Mouse (Mus musculus) heart, postnatal 14 days (tissue): ENCODE measurements at regions not wholly inside any gene's neighbourhood (a gene's known extent, or its start where the extent isn't known, plus 50 kb on each side); places are given as distances from the start of the nearest gene placed in this dataset.

Experiments
- DNase-seq, 2 experiments: peaks; one replicate each; pipeline ENCODE4 v3.0.0; 2021 to 2022
- intact Hi-C: fragments of 180-260 bp; cut with DNase I; formaldehyde crosslinking; loops from one replicate; pipeline ENCODE4 v1.15.1; 2025

DNA sequence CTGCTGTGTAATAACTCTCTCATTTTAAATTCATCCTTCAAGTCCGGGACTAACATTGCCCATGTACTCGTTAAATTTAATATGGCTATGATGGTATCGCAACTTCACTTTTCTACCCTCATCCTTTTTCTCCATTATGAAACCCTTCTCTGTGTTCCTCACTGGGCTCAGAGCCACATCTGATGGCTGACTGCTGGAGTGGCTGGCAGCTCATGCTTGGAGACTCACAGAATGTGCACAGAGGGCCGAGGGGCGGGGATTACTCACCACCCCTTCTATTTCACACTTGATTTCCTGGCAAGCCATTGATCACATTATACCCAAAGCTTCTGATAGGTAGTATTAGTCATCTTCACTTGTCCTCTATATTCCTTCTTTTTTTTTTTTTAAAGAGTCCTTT is 81.1 kb upstream of the Vwde start:
- intact Hi-C loops: no loop called here
- DNase-seq: no peak

DNA sequence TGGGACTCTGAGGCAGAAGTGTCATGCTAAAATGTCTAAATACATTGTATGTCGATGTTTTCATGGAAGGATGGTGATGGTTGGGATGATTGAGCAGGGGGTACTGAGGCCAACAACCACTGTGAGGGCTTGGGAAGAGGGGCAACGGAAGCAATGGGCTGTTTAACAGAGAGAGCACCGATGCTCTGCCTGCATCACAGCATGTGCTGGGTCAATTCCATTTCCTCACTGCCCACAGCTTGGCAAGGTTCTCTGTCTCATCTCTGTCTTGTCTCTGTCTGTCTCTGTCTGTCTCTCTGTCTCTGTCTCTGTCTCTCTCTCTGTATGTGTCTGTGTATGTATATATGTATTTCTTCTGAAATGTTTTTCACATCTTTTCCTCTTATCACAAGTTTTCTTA is 73.4 kb upstream of the Vwde start:
- intact Hi-C loops: no loop called here

DNA sequence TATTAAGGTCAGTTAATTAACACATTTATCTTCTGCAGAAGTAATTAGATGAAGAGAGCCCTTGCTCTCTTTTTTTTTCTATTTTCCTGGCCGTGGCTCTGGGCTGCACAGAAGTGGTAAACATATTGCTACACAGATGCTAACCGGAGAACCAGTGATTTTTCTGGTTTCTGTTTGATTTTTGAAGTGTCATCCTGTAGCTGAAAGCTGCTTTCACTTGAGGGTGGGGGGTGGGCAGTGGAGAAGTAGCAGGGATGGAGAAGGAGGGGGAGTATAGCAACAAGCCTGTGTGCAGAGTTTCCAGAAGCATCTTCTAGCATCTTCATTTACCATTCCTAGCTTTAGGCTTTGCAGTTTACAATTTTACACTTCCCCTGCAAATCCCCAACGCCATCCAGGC is 72.3 kb upstream of the Vwde start:
- intact Hi-C loops: no loop called here
- no peak for DNase-seq

More for the DNA sequence above, 73.4 kb upstream of the Vwde start:
- no peak for DNase-seq

DNA sequence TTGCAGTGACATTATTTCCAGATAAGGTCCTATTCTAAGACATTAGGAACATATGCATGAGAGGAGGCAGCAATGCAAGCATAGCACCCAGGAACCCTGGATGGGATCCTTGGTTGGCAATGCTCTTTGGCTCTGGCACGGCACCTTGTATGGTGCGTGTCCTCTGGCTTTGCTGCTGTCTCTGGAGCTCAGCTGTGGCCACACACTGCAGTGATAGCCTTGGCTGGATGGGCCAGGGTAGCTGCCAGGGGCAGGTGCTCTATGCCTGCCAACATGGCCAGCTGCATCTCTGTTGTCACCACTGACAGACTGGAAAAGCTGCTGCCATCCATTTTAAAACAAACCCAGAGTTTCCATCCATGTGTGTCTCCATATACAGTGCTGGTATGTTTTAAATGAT is 71.3 kb upstream of the Vwde start:
- peak; percentile 45 to 48 for DNase-seq
- intact Hi-C loops: no loop called here

DNA sequence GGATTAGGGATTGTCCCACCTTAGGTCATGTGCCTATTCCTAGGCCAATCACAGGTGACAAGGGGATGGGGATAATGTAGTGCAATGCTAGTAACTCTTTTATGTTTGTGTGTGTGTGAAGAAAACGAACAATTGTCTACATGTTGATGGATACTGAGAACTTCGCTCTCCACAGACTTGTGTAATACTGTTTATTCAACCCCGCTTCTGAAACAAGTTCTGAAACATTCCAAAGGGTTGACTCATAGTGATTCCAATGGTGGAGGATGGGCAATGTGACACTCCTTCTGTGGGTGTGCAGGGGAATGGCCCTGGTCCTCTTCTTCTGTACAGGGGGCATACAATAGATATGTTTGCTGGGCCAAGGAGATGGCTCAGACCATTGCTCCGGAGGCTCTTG is 69.6 kb upstream of the Vwde start:
- DNase-seq: no peak
- intact Hi-C loops: no loop called here

DNA sequence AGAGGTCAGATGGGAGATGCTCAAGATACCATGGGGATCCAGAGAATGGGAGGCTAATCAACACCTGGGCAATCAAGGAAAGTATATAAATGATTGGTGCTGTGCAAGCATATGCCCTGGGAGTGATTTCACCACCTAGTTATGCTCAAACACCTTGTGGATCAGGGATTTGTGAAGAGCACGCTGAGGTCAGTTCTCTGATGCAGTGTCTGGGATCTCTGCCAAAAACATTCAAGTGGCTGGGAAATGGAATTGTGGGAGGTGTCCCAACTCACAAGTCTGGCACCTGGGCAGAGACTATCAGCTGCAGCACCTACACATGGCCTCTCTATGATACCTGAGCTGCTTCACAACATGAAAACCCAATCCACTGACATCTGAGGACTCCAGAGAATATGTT is 63.7 kb upstream of the Vwde start:
- intact Hi-C loops: loop anchor here (5.0 to 10.0 kb wide), 3 partner anchors 916 to 1214 kb away; no protein-coding TSS in a partner anchor
- DNase-seq: peak; percentile 17 to 65

DNA sequence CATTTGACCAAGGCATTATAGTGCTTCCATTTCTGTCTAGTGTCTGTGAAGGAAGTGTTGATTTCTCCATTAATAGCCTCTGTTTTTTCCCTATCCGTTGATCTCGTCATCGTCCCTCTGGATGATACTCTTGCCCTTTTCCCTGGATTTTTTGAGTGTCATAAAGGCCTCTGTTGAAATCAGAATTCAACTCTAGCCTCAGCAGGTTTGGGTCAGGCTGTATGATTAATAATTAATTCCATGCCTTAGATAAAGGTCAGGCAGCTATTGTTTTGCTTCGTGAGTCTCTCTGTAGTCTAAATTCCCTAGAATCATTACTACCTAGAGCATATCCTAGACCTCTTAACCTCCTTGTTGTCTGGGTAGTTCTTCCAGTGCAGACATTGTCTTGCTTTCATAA is 63.0 kb upstream of the Vwde start:
- intact Hi-C loops: loop anchor here (5.0 to 10.0 kb wide), 3 partner anchors 917 to 1214 kb away; no protein-coding TSS in a partner anchor
- no peak for DNase-seq

DNA sequence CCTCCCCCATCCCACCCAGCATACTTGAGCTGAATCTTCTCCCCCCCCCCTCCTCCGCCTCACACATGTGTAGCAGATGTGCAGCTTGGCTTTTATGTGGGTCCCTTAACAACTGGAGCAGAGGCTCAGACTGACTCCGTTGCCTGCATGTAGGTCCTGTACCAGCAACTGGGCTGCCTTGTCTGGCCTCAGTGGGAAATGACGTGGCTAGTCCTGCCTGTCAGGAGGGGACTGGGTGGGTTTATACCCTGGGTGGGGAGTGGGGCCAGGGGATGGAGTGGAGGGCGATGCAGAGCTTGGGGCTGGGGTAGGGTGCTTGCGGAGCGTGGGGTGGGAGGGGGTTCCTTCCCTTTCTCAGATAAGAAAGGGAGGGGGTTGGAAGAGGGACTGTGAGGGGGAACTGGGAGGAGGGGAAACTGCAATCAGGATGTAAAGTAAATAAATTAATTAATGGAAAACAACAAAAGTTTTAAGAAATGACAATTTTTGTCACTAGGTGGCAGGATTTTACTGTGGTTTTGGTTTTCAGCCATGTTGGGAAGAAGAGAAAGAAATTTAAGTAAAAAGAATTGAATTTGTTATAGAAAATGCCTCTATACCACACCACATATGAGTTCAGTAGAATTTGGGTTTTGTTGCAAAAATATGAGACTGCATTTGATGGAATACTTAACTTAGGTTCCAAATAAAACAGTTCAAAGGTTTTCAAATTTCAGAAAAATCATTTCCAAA is 61.9 kb upstream of the Vwde start:
- intact Hi-C loops: loop anchor here (5.0 to 10.0 kb wide), 3 partner anchors 918 to 1216 kb away; no protein-coding TSS in a partner anchor
- DNase-seq: no peak

DNA sequence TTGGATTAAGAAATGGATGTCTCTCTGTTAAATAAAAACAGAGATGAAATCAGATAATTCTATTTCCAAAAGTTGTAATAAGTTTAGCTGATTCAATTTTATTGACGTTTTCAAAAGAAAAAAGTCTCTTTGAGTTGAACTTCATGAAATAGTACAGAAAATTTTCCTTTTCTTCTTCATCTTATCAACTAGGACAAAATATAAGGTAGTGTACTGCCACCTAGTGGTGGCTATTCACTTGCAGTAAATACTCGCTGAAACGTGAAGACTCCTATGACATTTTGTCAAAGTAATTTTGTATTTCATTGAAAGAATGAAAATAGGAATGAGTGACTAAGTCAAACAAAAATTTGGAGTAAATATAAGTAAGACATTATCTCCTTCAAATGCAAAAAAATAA is 56.1 kb upstream of the Vwde start:
- peak in 1 of 2 experiments; percentile 47 for DNase-seq
- intact Hi-C loops: loop anchor here (5.0 to 10.0 kb wide), 3 partner anchors 124 to 966 kb away; no protein-coding TSS in a partner anchor
